Mouse (Mus musculus) regulatory T cell (primary cell): ENCODE results near the gene Lrrc40.
"Not testable (repeated sequence)": the region's sequence is repeated elsewhere in the genome, so short reads cannot be mapped to it uniquely, and the experiment has no call there.

Source experiments
- in situ Hi-C: fragments of 300-600 bp; cut with MboI, MseI; formaldehyde crosslinking; loops from one replicate; pipeline ENCODE4 v1.15.1; 2025; ENCODE audit warnings: high pct_unique_total_duplicates

The Lrrc40 gene

GRCm38 (mm10) chr3:158077828-158078227 lies 41.4 kb downstream of the Lrrc40 start:
- in situ Hi-C loops: no loop called here

- in situ Hi-C loops: no loop called here
Measured at GRCm38 (mm10) chr3:158091601-158092000, 55.1 kb downstream of the Lrrc40 start.

GRCm38 (mm10) chr3:158093919-158094318 lies 57.5 kb downstream of the Lrrc40 start:
- in situ Hi-C loops: no loop called here

DNA sequence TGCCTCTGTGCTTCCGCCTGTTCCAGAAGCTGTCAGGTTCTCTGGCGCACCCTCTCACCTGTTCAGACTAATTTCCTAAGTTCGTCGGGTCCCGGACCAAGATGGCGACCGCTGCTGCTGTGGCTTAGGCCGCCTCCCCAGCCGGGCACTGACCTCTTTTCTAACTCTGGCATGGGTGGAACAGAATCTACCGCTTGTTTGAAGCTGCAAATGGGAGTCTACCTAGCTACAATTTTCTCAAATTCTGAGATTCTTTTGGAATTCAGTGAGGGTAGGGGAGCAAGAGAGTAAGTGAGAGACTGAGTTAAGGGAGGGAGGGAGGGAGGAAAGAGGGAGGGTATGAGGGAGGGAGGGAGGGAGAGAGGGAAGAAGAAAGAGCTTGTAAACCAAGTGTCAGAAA lies 65.6 kb downstream of the Lrrc40 start:
- in situ Hi-C loops: not testable (repeated sequence)

GRCm38 (mm10) chr3:158102530-158102929 lies 66.1 kb downstream of the Lrrc40 start:
- in situ Hi-C loops: not testable (repeated sequence)

DNA sequence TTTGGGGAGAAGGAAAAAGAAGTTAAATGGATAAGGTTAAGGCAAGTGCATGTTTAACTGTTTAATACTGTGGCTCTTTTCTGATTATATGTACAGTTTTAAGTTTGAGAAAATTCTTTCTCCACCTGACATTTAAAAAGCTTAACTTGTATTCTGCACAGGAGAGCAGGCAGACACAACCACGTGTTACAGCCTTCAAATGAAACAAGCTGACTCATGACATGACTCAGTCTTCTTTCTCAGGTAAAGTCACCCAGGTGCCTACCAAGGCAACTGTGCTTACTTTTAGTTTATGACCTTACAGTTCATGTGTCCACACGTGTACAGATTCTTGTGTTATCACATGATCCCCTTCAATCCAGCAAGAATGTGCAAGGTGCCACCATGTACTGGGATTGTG lies 67.0 kb downstream of the Lrrc40 start:
- in situ Hi-C loops: no loop called here

- in situ Hi-C loops: no loop called here
Measured at GRCm38 (mm10) chr3:158105260-158105659, 68.8 kb downstream of the Lrrc40 start.
